Mouse (Mus musculus) lung, postnatal 0 days (tissue): Measurements from ENCODE around the gene Prcc.

Experiments
- CTCF ChIP-seq: IDR thresholded peaks from 2 replicates; pipeline ENCODE4 v1.5.1; 2016; ENCODE audit warnings: antibody characterized with exemption, mild to moderate bottlenecking
- EP300 ChIP-seq: IDR thresholded peaks from 2 replicates; pipeline ENCODE4 v1.6.1; 2016; ENCODE audit warnings: antibody characterized with exemption, mild to moderate bottlenecking, control low read depth

DNA sequence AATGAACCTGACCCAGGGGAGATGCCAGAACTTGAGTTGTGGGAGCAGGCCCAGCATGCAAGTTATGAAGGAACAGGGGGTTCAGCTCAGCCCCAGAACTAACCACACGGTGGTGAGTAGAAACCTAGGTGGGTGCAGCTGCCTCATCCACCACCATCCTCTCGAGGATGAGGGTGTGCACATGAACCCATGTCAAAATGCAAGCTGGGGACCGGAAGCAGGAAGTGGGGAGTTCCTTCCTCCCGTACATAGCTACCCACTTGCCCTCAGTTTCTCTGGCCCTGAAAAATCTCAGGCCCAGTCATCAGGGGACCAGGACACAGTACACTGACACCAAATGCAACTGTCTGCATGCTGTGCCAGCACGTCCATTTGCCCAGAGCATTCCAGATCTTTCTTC lies 37.7 kb downstream of the Prcc start:
- TF ChIP-seq CTCF (no peak), EP300 (no peak)
